Mouse (Mus musculus) frontal cortex, adult 2 months (tissue): ENCODE data around the gene Rbm20. TPM values are rescaled to one million over a fixed set of nuclear protein-coding genes. Genes with fewer than 3 reads are reported as not detected.

Source experiments
- DNase-seq, 2 experiments: peaks; one replicate each; pipeline ENCODE4 v3.0.0; 2022; ENCODE audit warnings: low spot score in 1 of 2; ENCODE audit errors: extremely low spot score in 1 of 2
- polyA plus RNA-seq: library from polyadenylated mRNA; depleted of rRNA; stranded (reverse); fragments of >200 nt; gene quantifications from 2 replicates; pipeline ENCODE4 v1.2.3, GENCODE M21; 2012

The Rbm20 gene
- polyA plus RNA-seq, 1 experiment = 6.9 TPM

DNA sequence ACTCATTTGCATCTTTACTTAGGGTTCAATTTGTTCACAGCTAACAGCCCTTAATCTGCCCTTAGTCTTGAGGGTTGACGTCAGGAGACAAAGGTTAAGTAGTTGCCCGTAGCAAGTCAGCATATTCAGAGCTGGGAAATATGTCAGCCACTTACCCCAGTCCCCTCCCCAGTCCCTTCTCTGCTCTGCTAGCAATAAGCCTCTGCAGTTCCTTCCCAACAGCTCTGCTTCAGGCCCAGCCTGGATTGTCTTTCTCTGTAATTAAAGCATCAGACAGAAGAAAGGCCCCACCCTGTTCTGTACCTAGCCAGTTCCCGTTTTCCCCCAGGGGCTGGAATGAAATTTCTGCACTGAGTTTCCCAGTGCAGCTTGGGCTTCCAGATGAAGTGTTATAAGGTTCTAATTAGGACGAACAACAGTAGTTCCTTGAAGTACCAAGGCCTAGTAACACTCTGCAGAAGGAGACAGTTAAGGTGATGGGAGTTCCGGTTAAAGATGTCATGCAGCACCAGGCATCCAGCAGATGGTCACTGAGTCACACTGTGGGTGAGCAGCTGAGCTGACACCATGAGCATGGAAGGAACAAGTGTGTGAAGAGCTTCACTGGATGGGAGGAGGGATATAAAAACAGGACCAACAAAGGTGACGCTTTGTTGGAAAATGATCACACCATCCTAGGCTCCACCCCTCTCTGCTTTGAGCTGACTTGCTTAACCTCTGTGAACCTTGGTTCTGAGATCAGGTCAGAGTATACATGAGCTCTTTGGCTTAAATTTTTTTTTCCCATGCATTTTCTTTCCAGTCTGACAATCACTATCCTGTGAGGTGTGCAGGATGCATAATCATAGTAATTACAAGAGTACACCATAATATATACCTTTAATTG, 159.7 kb downstream of the Rbm20 start:
- peak in 1 of 2 experiments; percentile 44 for DNase-seq

DNA sequence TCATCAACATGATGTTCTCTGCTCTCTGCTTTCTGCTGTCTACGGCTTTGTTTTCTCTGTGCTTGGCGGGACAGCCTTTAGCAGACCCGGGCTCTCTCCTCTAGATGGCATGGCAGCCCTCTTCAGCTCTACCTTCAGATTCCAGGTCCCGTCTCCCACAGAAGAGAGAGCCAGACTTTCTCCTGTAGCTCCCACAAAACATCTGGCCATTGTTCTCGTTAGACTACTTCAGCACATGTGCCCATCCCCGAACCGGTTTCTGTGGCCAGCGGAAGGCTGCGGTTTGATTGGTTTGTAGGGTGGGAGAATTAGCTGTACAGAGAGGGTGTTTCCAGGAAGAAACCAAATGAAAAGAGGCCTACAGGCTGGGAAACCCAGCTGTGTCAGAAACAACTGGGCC, 161.7 kb downstream of the Rbm20 start:
- no peak for DNase-seq

DNA sequence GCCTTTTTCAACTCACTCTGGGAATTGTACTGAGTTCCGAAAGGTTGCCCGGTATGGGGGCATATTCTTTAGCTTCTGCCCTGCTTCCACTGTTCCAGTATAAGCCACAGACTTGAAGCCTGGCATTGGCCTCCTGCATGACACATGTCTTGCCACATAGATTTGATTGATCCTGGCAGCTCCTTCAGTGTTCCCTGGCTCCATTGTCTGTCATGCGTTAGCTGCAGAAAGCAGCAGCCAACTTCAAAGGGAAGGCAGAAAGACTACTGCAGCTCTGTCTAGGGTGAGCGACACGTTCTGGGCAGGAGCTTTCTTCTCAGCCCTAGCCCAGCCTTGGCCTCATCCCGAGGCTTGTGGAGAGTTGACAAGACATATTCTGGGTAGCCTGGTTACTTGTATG, 162.7 kb downstream of the Rbm20 start:
- no peak for DNase-seq

DNA sequence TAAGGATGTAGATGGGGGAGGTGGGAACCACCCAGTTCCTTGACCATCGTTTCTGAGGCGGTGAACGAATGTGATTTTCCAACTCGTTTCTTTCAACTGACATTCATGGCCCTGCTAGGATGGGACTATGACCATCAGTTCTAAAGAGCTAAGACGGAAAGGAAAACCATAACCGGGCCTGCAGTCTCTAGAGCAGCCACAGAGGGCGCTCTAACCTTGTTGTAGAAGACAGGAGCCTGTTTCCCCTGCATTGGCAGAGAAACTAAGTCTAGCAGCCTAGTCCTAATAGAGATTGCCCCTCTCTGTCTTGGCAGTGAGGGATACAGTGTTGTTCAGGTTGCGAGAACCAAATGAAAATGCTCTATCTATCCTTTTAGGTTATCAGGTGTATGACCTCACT, 164.8 kb downstream of the Rbm20 start:
- peak in 1 of 2 experiments; percentile 66 for DNase-seq

DNA sequence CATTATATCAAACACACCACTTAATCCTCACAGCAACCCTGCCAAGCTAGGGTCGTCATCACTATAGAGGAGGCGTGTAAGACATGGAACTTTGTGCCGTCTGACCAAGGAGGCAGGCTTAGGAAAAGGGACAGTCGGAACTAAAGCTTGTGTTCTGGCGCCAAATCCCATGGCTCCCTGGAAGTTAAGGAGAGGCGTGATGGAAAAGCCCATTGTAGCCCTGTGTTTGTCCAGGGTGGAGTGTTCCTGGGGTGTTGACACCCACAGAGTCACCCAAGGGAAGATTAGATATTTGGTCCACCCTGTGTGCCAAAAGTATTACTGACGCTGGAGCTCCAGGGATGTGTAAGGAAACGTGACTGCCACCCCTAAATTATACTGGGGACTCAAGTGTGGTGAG, 166.9 kb downstream of the Rbm20 start:
- DNase-seq = no peak

DNA sequence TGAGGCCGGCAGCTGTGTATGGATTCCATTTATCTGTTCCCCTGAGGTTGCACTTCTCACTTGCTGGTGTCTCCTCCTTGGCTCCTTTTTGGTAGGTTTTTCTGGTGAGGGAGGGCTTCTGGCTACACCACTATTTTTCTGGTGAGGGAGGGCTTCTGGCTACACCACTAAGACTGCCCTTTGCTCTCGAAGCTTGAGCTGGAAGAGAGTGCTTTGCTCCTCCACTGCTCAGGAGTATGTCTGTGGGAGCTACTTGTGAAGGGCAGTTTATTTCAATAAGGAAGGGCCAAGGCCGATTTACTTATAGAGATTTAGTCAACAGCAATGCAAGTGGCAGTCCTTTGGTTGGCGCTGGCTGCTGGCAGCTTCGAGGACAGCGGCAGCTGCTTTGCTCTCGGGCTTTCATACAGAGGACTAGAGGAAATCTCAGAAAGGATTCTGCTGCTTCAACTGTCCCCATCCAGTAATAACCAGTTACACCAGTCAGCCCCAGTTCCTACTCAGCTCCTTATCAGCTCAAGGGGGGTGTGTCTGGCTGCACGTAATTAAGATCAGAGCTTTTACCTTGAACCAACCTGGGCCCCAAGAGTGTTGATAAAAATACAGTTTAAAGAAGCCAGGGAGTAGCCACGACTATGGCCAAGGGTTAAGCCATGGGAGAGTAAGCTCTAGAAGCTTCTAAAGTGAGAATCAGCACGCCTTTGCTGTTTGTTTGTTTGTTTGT, 171.3 kb downstream of the Rbm20 start:
- DNase-seq = no peak

DNA sequence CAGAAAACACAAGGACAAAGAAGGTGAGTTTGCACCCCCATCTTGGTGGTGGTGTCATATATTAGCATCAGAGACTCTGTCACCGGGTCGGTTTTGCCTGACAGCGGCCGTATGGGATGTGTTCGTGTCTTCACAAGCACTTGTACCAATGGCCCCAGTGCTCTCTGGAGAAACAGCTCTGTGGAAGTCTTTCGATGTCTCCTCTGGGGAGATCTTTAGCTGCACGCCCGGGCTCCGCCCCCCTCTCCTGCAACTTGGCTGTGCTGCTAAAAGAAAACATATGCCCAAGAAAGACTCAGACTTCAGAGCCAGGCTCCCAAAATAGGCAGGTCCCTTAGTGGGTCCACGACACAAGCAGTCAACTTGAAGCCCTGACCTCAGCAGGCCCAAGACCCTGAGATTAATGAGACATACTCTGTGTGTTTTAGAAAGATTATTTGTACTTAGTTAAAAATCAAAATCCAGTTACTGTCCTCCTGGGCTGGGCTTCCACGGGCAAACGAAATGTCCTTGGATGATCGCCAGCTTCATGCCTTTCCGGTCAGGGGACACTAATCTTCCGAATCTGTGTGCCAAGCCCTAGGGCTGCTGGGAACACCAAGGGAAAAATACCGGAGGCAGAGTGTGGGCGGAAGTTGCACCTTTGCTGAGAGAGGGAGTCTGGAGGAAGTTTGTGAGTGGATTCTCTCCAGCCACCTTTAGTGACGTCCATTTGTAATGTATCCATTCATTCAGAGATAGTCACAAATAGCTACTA, 173.2 kb downstream of the Rbm20 start:
- peak; percentile 42 to 70 for DNase-seq

DNA sequence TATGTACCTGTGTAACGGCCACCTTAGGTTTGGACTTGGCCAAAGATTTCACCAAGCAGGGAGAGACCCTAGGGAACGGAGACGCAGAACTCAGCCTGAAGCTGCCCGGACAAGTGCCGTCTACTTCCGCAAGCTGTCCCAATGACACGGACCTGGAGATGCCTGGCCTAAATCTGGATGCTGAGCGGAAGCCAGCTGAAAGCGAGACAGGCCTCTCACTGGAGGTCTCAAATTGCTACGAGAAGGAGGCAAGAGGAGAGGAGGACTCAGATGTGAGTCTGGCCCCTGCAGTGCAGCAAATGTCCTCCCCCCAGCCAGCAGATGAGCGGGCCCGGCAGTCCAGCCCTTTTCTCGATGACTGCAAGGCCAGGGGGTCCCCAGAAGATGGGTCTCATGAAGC, 174.2 kb downstream of the Rbm20 start:
- no peak for DNase-seq

DNA sequence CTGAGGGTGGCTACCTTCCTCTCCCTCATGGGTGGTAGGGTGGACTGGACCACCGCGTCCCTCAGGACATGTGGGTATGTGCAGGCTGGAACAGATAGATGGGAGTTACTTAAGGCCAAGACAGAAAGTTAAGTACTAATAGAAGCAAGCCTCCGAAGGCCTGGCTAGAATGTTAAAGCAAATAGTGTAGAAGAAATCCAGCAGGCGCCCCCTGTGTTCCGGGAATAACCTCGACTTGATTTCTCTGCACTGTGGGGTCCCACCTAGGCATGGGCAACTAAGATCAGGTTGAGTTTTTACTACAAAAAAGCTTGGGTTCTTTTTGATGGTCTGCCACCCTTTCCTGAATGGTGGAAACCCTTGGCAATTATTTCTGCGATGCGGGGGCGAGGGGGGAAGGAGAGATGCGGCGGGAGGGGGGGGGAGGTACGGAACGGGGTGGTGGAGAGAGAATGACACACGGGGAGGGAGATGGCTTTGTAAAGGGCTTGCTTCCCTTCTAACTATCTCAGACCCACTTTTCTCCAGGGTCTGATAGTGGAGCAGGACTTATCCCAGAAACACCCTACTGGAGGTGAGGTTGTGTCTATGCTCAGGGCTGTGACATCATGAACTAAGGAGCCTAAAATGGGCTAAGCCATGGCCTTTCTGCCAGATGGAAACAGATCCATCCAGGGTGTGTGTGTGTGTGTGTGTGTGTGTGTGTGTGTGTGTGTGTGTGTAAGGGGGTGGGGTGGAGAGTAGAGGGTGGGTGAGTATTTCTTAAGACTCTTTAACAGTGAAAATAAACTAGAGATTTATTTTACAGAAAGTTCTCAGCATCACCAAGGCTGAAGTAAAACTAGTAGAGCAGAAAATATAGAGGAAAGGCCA, 175.0 kb downstream of the Rbm20 start:
- no peak for DNase-seq

DNA sequence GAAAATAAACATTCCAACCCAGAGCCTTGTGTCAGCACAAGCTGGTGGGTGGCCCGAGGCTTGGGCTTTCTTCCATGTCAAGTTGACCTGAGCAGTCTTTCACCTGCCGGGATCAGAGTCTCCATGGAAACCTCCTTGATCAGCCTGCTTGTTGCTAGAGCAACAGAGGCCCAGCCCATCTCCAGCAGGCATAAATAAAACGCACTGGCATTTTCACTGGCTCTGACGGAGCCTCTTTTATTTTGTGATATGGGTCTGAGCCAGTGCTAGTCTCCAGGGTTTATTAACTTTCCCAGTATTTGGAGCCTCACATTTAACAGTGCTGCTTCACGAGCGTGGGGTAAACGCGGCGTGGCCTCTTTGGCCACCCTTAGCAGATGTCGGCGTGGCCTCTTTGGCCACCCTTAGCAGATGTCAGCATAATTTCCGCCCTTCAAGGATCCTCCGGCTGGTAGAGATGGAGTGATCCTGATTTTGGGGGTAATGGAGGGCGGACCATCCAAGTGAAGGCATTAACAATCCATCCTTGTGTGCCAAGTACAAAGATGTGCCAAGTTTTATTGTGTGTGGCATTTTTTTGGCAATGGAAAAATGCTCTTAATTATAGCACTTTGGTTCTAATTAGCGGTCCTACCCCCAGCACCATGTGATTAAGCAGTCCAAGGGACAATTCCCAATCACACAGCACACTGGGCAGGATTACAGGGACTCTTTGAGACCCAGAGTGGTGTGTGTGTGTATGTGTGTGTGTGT, 175.8 kb downstream of the Rbm20 start:
- DNase-seq = peak; percentile 74 to 76

DNA sequence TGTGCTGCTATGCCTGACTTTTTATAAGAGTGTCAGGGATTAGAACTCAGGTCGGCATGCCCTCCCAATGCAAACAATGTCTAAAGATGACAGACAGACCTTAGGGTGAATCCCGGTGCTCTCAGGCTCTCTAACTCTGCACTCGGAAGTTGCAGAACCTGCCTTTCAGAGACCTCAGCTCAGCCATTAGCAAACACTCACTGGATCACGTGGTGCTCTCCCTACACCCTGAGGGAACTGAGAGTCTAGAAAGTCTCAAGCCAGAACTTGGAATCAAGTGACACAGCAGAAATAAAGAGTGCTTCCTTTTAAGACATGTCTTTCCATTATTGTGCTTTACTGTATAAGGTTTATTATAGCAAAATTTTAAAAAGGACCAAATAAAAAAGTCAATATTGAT, 177.9 kb downstream of the Rbm20 start:
- no peak for DNase-seq

DNA sequence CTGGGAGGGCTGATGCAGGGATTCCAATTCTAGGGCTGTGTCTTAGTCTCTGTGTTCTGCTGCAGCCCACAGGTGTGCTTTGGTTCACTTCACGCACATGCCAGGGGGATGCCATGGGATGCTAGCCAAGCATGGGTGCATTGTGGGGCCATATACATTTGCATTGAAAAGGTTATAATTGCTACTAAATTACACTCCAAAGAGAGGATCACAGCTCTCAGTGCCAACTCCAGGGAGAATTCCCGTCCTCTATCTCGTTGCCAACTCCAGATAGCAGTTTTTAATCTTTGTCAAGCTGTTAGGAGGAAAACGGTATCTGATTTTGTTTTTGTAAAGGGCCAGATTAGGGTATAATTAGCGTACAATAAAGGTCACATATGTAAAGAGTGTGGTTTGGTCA, 178.7 kb downstream of the Rbm20 start:
- DNase-seq = no peak

DNA sequence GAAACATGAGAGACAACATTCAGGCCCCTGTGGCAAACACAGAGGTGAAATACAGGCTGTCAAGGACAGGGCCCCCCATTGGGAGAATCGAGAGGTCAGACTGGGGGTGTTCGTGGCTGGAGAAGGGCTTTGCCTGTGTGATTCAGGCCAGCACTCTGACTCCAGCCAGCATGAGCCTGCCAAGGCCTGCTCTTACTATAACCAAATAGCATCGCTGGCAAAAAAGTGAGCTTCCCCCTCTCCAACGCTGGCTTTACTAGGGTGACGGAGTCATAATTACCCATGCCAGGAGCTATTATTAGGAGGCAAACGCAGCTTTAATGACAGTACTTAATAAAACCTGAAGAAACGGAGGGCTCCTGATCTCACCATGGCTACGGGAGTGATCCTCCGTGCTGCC, 179.7 kb downstream of the Rbm20 start:
- DNase-seq = no peak

DNA sequence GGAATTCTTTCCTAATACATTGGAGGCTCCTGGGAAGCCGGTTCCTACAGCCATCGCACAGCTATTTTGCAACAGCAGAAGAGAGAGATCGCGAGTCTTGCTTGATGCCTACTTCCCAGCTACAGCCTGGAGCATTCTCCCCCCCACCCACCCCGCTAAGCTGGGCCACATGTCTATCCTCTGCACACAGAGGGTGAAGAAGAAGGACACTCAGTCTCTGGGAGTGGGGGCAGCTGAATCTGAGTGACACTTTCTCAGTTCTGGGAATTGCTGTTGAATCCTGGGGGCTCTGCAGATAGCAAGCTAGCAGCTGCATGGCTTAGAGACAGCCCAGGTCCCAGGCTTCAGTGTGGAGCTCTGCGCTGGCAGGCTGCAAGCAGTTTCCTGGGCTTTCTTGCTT, 180.9 kb downstream of the Rbm20 start:
- no peak for DNase-seq

DNA sequence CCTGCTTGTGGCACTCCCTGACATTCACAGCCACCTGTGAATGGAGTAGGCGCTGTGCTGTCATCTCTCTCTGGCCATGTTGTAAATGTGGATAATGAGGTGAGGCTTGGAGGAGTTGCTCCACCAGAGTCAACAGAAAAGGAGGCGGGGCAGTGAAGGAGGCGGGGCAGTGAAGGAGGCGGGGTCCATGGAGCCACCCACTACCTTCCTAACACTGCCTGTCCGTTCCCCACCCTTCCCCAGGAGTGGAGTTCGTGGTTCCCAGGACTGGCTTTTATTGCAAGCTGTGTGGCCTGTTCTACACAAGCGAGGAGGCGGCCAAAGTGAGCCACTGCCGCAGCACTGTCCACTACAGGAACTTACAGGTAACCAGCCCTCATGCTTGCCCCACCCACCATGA, 182.0 kb downstream of the Rbm20 start:
- no peak for DNase-seq

DNA sequence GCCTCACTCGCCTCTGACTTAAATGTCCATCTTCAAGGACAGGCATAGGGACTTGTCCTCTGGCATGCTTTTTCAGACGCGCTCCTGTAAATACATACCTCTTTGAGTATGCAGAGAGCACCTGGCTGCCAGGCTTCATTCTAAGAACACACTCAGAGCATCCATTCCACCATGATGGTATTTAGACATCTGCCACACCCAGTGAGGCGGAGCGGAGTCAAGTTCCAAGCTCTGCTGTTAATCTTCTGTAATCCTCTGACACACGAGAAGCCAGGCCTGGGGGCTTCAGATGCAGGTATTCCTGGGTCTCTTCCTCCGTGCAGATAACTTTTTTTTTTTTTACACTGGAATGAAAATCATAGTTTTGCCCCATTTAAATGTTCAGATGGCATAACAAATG, 182.5 kb downstream of the Rbm20 start:
- DNase-seq = no peak

DNA sequence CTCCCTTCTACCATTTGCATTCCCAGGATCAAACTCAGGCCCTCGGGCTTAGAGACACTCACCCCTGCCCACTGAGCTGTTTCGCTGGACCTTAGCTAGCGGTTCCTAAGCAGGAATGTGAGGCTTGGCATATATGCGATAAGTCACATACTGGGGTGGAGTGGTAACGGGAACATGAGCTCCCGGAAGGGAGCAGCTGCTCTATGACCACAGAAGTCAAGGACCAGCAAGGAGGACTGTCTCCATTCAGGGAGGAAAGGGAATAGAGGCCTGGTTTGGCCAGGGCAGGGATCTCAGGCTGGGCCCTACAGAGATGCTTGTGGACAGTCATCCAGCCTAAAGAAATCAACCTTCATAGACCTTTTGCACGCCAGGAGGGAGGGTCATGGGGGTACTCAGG, 184.2 kb downstream of the Rbm20 start:
- DNase-seq = no peak

DNA sequence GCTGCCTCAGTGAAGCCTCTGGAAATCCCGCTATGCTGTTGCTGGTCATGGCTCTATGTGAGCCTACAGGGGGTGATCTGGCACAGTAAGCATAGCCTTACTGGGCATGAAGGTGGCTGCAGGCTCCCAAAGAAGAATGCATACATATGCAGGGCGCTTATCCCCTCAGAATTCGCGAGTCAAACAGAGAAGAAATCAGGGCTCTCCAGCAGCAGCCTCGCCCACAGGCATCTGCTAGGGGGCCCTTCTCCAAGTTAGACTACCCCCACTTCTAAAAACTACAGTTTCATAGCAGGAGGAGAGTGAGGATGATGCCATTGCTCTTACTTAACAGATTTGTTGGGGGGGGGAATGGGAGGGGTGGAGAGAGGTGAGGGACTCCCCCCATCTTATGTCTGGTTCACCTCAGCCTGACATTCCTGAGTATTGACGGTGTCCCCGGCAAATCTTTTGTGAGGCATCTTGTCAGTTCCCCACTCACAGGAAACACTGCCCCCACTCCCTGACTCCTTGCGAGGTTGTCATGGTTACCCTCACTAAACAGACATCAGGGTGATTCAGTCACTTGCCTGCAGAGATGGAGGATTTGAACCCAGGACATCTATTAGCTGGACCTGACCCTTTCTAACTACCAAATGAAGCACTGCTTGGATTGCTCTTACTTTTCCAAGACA, 185.6 kb downstream of the Rbm20 start:
- peak; percentile 41 to 57 for DNase-seq

DNA sequence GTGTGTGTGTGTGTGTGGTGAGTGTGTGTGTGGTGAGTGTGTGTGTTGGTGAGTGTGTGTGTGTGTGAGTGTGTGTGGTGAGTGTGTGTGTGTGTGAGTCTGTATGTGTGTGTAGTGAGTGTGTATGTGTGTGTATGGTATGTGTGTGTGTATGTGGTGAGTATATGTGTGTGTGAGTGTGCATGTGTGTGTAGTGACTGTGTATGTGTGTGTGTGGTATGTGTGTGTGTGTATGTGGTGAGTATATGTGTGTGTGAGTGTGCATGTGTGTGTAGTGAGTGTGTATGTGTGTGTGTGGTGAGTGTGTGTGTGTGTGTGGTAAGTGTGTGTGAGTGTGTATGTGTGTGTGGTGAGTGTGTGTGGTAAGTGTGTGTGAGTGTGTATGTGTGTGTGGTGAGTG, 190.1 kb downstream of the Rbm20 start:
- DNase-seq = no peak
